Mouse (Mus musculus): ENCODE results near the gene Tcp10c. TPM values are rescaled to one million over a fixed set of nuclear protein-coding genes. Genes with fewer than 3 reads are reported as not detected.
"Not testable (repeated sequence)": the region's sequence is repeated elsewhere in the genome, so short reads cannot be mapped to it uniquely, and the experiment has no call there.

Gene Tcp10c
- under 1 TPM; 0.25 to 0.42 TPM for total RNA-seq (2021)
- long read RNA-seq = 0 reads

DNA sequence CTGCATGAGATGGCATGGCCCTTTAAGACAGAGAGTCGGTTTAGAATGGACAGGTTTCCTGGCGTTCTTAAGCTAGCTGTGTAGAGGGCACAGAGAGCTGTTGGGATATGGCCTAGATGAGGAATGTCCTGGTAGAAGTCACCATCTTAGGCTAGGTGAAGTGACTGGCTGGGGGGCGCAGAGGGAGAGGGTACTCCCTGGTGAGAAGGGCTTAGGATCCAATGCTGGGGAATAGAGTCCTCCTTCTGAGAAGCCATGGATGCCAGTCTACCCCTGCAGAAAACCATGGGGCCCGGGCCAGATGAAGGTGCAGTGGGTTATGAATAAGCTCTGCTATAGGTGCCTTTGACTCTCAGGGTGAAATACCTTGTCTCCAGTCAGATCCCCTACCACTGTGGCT, at the start of gene Tcp10c:
Gene Tcp10c, plus strand, starts transcription at position 52 of the 400 bp plus-strand sequence.
- not testable (repeated sequence) for DNase-seq (ENCODE audit: low spot score in 2 of 2)

GRCm38 (mm10) chr17:13307852-13308251, 46.5 kb upstream of the Tcp10c start:
- peak in 1 of 2 experiments; percentile 23 for DNase-seq (ENCODE audit: low spot score in 2 of 2)

DNA sequence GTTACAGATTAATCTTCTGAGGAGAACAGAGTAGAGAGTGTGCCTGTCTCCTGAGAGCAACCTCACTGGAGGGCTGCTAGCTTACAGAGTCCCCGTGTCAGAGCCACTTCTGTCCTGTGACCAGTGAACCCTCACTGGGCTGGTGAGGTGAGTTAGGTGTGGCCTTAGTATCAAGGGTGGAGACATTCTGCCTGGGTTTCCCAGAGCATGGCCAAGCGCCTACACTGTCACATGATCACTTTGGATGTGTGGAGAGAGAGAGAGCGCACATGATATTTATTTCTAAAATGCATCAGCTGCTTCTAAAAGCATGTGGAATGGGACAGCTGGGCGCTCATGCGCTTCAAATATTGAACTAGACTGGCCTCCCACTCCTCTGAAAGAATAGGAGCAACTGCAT, 46.0 kb upstream of the Tcp10c start:
- DNase-seq (ENCODE audit: low spot score in 2 of 2) = peak; percentile 37 to 78

DNA sequence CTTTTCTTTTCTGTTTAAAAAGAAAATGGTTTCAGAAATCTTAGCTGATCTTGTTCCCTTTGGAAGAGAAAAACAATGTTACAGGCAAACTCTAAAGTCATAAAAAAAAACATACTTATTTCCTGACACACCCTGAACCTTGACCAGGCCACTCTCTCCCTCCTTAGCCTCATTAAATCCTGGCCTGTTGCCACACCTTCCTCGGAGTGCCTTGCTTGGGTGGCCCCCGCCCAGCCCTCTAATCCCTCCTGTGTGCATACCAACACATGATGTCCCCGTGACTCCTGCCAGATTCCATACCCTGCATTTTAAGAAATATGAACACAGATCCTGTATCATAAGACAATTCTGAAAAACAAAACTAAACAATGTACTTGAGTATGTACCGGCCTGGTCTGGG, 45.6 kb upstream of the Tcp10c start:
- DNase-seq (ENCODE audit: low spot score in 2 of 2) = not testable (repeated sequence)

GRCm38 (mm10) chr17:13309182-13309631, 45.2 kb upstream of the Tcp10c start:
- not testable (repeated sequence) for DNase-seq (ENCODE audit: low spot score in 2 of 2)

GRCm38 (mm10) chr17:13329967-13330366, 24.4 kb upstream of the Tcp10c start:
- not testable (repeated sequence) for DNase-seq (ENCODE audit: low spot score in 2 of 2)

DNA sequence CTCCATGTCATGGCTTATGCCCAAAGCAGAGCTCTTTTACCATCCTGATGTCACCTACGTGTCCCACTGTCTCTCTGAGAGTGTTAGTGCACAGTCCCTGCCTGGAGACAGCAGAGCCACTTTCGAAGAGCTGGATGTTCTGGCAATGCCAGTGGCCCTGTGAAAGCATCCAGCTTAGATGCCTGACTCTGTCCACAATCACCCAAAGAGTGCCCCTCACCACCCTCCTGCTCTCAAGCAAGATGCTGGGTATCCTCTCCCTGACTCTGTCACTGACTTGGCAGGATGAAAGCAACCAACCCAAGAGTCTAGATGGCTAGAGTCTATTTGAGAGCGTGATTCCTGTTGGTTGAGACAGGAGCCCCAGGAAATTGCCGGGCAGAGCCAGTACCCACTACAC, 23.2 kb upstream of the Tcp10c start:
- not testable (repeated sequence) for DNase-seq (ENCODE audit: low spot score in 2 of 2)

GRCm38 (mm10) chr17:13332496-13332895, 21.9 kb upstream of the Tcp10c start:
- DNase-seq (ENCODE audit: low spot score in 2 of 2) = not testable (repeated sequence)

GRCm38 (mm10) chr17:13336979-13337749, 17.2 kb upstream of the Tcp10c start:
- DNase-seq (ENCODE audit: low spot score in 2 of 2) = peak; percentile 62 to 90

GRCm38 (mm10) chr17:13337931-13338330, 16.4 kb upstream of the Tcp10c start:
- DNase-seq (ENCODE audit: low spot score in 2 of 2) = not testable (repeated sequence)

GRCm38 (mm10) chr17:13340071-13340470, 14.3 kb upstream of the Tcp10c start:
- DNase-seq (ENCODE audit: low spot score in 2 of 2) = not testable (repeated sequence)

DNA sequence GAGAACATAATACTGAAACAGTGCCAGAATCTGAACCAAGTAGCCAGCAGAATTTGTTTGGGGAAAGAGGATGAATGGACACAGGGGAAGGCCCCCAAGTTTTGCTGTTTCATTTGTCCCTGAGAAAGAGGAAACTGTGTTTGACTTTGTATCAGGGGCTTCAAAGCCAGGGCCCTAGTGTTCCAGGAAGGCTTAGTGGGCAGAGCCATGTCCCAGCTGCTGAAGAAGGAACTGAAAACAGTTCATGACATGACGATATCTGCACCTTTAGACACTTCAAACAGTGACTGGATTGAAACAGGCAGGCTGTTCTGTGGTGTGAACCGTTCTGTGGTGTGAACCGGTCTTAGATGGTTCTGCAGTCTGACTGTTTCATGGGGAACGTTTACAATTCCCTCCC, 8.4 kb upstream of the Tcp10c start:
- not testable (repeated sequence) for DNase-seq (ENCODE audit: low spot score in 2 of 2)

DNA sequence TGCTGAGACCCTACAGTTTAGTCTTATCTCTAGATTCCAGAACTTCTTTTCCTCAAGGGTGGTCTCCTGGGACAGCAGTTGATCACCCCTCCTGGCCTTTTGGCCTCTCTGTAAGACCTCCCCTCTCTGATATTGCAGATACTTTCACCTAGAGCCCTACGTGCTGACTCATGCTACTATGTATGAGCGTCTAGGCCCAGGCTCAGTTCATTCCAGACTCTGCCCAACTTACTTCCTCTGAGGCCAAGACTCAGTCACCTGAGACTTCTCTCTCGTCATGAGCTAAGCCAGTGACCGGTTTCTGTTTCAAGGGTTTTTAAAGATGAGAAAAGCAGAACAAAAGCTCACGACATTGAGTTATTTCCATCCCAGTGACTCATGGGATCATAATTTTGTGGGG, 4.8 kb upstream of the Tcp10c start:
- DNase-seq (ENCODE audit: low spot score in 2 of 2) = not testable (repeated sequence)

DNA sequence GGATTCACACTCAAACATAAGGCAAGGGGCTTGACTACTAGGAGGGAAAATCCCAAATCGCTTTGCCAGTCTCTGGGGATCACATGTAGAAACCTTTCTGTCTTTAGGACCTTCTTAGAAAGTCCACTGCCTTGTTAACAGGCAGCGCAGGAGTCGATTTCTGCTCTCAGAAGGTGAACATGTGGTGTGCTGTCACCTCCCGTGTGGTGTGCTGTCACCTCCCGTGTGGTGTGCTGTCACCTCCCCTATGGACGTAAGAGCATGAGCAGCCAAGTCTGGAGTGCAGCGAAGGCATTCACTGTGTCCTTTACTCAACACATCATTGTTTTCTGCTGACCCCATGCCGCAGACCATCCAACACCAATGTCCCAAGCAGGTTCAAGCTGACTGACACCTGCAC, 1.1 kb upstream of the Tcp10c start:
- not testable (repeated sequence) for DNase-seq (ENCODE audit: low spot score in 2 of 2)

- not testable (repeated sequence) for DNase-seq (ENCODE audit: low spot score in 2 of 2)
Observed at GRCm38 (mm10) chr17:13362489-13362888, 8.1 kb downstream of the Tcp10c start.

- DNase-seq (ENCODE audit: low spot score in 2 of 2) = not testable (repeated sequence)
Observed at GRCm38 (mm10) chr17:13363773-13364172, 9.4 kb downstream of the Tcp10c start.

GRCm38 (mm10) chr17:13364196-13364595, 9.8 kb downstream of the Tcp10c start:
- not testable (repeated sequence) for DNase-seq (ENCODE audit: low spot score in 2 of 2)

DNA sequence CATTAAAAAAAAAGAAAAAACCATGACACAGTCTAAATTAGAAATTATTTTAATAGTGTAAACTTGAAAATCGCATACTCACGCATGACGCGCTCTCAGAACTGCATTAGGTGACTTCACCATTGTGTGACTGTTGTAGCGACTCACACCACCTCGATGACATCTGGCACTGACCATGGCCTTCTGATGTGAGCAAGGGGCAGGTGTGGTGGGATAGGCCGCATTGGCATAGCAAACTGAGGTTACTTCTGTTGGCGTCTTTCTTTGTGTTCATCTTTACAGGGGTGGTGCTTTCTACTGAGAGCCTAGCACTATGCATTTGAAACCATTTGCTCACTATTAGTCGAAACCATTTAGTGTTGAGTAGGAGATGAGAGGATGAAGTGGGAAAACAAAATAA, 12.8 kb downstream of the Tcp10c start:
- DNase-seq (ENCODE audit: low spot score in 2 of 2) = not testable (repeated sequence)

- peak; percentile 25 to 28 for DNase-seq (ENCODE audit: low spot score in 2 of 2)
Observed at GRCm38 (mm10) chr17:13368658-13369057, 14.3 kb downstream of the Tcp10c start.

GRCm38 (mm10) chr17:13370746-13371145, 16.4 kb downstream of the Tcp10c start:
- DNase-seq (ENCODE audit: low spot score in 2 of 2) = not testable (repeated sequence)

DNA sequence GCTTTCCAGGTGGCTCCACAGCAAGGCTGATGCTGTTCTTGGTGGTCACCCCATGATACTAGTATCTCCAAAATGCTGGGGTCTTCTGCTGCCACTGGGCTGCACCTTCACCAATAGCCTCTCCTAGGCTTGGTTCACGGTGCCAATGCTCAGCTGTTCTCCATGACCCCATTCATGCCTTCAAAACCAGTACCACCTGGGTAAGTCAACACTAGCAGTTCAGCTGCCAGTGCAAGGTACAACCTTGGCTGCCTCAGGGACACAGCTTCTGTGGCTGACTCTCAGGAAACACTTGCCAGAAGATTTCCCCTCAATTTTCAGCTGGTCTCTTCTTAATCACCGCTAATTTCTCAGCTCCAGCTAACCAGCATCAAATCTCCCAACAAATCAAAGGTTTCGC, 24.0 kb downstream of the Tcp10c start:
- DNase-seq (ENCODE audit: low spot score in 2 of 2) = not testable (repeated sequence)

GRCm38 (mm10) chr17:13379951-13380615, 25.7 kb downstream of the Tcp10c start:
- not testable (repeated sequence) for DNase-seq (ENCODE audit: low spot score in 2 of 2)

Data from layer of hippocampus, adult 18-20 months (tissue).